Mouse (Mus musculus): ENCODE measurements at regions not wholly inside any gene's neighbourhood (a gene's known extent, or its start where the extent isn't known, plus 50 kb on each side); places are given as distances from the start of the nearest gene placed in this dataset.

DNA sequence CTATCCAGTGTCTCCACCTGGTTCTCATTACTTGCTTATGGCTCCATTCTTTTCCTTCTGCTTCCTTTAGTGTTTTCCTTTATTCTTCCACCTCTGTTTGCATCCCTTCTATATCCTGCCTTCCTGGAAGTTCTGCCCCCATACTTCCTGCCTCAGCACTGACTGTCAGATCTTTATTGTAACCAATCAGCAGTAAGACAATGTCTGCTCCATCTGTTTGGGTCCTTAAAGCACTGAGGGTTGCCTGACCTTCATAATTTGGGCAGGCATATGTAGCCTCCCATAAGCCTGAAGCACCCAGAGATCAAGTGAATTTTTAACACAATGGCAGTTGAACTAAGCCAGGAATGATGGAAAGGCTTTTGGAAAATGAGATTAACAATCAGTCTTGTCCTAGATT lies 909.4 kb upstream of the Mdga2 start:
- H3K4me2 ChIP-seq (ENCODE audit: low read length) = no peak overlapping the region
- no peak overlapping the region for H3K4me3 ChIP-seq (ENCODE audit: control insufficient read depth in 1 of 2, insufficient read depth in 1 of 2, low read depth in 1 of 2, low read length in 2 of 2)
- H3K4me1 ChIP-seq (ENCODE audit: control insufficient read depth in 2 of 2, insufficient read depth in 2 of 2, low read length in 2 of 2) = no peaks in the 10 kb centered on the region
- ATAC-seq (ENCODE audit: insufficient number of reproducible peaks, insufficient read depth, low FRiP score, low read depth) = no peak
- H3K36me3 ChIP-seq (ENCODE audit: control insufficient read depth, insufficient read depth, low read length) = no peaks in the 10 kb centered on the region
- H3K27me3 ChIP-seq (ENCODE audit: control insufficient read depth, insufficient read depth, low read length) = no peaks in the 10 kb centered on the region
- H3K27ac ChIP-seq (replicated peaks in 1 of 2; ENCODE audit: control insufficient read depth in 1 of 2, insufficient read depth in 1 of 2, low read depth in 2 of 2, low read length in 2 of 2) = no peak overlapping the region
- H3K9ac ChIP-seq (ENCODE audit: low read length) = no peak overlapping the region
- H3K9me3 ChIP-seq (ENCODE audit: control insufficient read depth, low read length) = no peaks in the 10 kb centered on the region

DNA sequence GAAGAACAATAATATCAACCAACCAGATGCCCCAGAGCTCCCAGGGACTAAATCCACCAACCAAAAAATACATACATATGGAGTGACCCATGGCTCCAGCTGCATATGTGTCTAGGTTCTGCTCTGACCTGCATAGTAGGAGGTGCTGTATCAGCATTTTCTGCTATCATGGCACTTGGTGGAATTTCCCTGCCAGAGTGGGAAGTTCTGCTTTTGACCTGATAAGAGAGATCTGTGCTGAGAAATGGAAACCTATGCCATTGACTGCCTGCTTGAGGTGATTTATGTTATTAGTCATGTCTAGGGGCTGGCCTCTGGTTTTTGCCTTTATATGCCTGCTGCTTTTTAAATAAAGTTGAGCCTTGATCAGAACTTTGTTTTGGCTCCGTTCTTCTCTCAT lies 893.4 kb upstream of the Mdga2 start:
- Histone ChIP-seq H3K9ac (ENCODE audit: low read length) (no peak overlapping the region), H3K27ac (replicated peaks in 1 of 2; ENCODE audit: control insufficient read depth in 1 of 2, insufficient read depth in 1 of 2, low read depth in 2 of 2, low read length in 2 of 2) (no peak overlapping the region), H3K4me3 (ENCODE audit: control insufficient read depth in 1 of 2, insufficient read depth in 1 of 2, low read depth in 1 of 2, low read length in 2 of 2) (no peak overlapping the region), H3K36me3 (ENCODE audit: control insufficient read depth, insufficient read depth, low read length) (no peaks in the 10 kb centered on the region), H3K4me1 (ENCODE audit: control insufficient read depth in 2 of 2, insufficient read depth in 2 of 2, low read length in 2 of 2) (no peaks in the 10 kb centered on the region), H3K4me2 (ENCODE audit: low read length) (no peak overlapping the region), H3K9me3 (ENCODE audit: control insufficient read depth, low read length) (no peaks in the 10 kb centered on the region), H3K27me3 (ENCODE audit: control insufficient read depth, insufficient read depth, low read length) (no peaks in the 10 kb centered on the region)
- 59% methylated on average over 1 of the region's 1 CpGs for WGBS
- ATAC-seq (ENCODE audit: insufficient number of reproducible peaks, insufficient read depth, low FRiP score, low read depth) = no peak

All from heart, embryonic 14.5 days (tissue).